Mouse (Mus musculus) gastrocnemius, postnatal 14 days (tissue): ENCODE measurements around the gene Eif1ad. TPM values are rescaled to one million over a fixed set of nuclear protein-coding genes. Genes with fewer than 3 reads are reported as not detected.

ENCODE experiments used
- DNase-seq: peaks from one replicate; pipeline ENCODE4 v3.0.0; 2021; ENCODE audit warnings: mixed read lengths
- intact Hi-C: fragments of 180-260 bp; cut with DNase I; formaldehyde crosslinking; loops from one replicate; pipeline ENCODE4 v1.15.1; 2025; ENCODE audit warnings: low total_unique reads
- total RNA-seq, 2 experiments: library from RNA; stranded (reverse); gene quantifications; 2 replicates each; pipeline ENCODE4 v1.2.3; 2021

Gene Eif1ad
- total RNA-seq, 2 experiments from 2014 or later, result 11.4 to 13.1 TPM

DNA sequence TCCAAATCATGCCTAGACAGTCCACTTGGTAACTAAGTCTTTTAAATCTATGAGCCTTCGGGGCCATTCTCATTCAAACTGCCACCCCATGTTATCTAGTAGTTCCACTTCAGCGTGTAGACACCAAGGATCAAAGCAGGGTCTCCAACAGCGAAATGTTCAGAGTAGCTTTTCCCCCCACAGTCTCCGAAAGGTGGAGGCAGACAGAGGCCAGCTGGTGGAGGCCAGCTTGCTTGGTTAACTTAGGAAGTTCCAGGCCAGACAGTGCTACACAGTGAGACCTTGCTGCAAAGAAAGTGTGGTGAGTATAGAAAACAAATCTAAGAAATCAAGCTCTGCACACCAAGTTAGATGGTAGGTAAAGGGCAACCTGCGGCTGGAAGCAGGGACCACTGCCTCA, 44.1 kb downstream of the Eif1ad start:
- no peak for DNase-seq
- intact Hi-C loops, result no loop called here

- intact Hi-C loops, result no loop called here
- no peak for DNase-seq
Observed at GRCm38 (mm10) chr19:5411961-5412360, 45.4 kb downstream of the Eif1ad start.

GRCm38 (mm10) chr19:5413840-5414239, 47.3 kb downstream of the Eif1ad start:
- no peak for DNase-seq
- intact Hi-C loops, result no loop called here

GRCm38 (mm10) chr19:5414534-5414957, 48.0 kb downstream of the Eif1ad start:
- DNase-seq, result no peak
- intact Hi-C loops, result no loop called here

- no peak for DNase-seq
- intact Hi-C loops, result no loop called here
Observed at GRCm38 (mm10) chr19:5418750-5419466, 52.4 kb downstream of the Eif1ad start.

DNA sequence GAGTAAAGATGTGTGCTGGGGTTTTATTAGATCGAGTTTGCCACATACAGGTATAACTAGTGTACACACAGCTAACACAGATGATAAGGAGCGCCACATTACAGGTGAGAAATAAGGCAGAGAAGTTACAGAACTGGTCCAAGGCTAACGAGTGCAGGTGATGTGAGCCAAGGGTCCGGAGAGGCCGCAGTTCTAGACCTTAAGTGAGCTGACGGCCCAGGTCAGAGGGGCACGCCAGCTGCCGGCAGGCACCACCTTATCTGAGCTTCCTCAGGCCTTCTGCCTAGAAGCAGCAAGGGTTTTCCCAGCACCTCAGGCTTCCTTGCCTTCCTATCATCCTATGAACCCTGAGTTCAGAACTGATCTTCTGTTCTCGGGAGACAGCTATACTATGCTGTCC, 53.1 kb downstream of the Eif1ad start:
- DNase-seq, result no peak

DNA sequence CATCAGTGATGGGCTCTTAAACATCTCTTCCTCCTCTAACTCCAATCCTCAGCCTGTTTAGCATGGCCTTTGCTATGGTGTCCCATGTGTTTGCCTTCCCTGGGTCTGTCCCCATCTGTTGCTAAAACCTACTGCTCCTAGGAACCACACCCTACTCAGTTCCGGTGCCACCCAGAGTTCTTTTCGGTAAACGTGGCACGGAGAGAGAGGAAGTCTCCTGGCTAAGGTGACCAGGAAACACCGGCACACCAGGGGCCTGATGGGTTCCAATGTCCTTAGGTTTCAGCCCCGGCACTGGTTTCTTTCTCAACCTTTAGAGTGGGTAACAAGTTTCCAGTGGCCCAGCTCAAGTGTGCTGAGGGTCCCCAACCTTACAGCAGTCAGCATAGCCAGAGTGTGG, 54.0 kb downstream of the Eif1ad start:
- no peak for DNase-seq
- intact Hi-C loops, result no loop called here

More for the DNA sequence above, 53.1 kb downstream of the Eif1ad start:
- intact Hi-C loops, result no loop called here

Other genes starting within 250 kb of the Eif1ad start
- 10 to 100 TPM; 32.1 to 34.3 TPM for gene Klc2, start 248.2 kb upstream of the Eif1ad start, total RNA-seq
- 1 to 10 TPM; 6.7 to 7.7 TPM for gene Pacs1, start 93.6 kb upstream of the Eif1ad start, total RNA-seq
- 10 to 100 TPM; 72.1 to 72.6 TPM for gene Sf3b2, start 71.3 kb upstream of the Eif1ad start, total RNA-seq
- under 1 TPM in 1 of 2 experiments, not detected in 1; 0.16 TPM for gene Gal3st3, start 68.4 kb upstream of the Eif1ad start, total RNA-seq
- gene Catsper1, start 31.0 kb upstream of the Eif1ad start, total RNA-seq, result not detected
- 1 to 10 TPM; 7.1 to 7.4 TPM for gene Cst6, start 17.2 kb upstream of the Eif1ad start, total RNA-seq
- 100 to 1,000 TPM; 123 to 126 TPM for gene Banf1, start 427 bp downstream of the Eif1ad start, total RNA-seq
- 10 to 100 TPM; 28.0 to 39.0 TPM for gene Sart1, start 22.0 kb downstream of the Eif1ad start, total RNA-seq
- gene Tsga10ip, start 35.8 kb downstream of the Eif1ad start, total RNA-seq, result under 1 TPM; 0.58 to 0.70 TPM
- gene Drap1, start 58.2 kb downstream of the Eif1ad start, total RNA-seq, result 100 to 1,000 TPM; 550 to 558 TPM
- gene AI837181, start 58.4 kb downstream of the Eif1ad start, total RNA-seq, result 10 to 100 TPM; 45.1 to 48.4 TPM
- gene Fosl1, start 80.8 kb downstream of the Eif1ad start, total RNA-seq, result not detected
- 1 to 10 TPM; 6.4 to 7.2 TPM for gene Ccdc85b, start 91.2 kb downstream of the Eif1ad start, total RNA-seq
- gene Fibp, start 93.9 kb downstream of the Eif1ad start, total RNA-seq, result 10 to 100 TPM; 42.0 to 44.8 TPM
- not detected for gene Ctsw, start 101.8 kb downstream of the Eif1ad start, total RNA-seq
- gene Efemp2, start 107.2 kb downstream of the Eif1ad start, total RNA-seq, result 10 to 100 TPM; 14.8 to 21.3 TPM
- gene Mus81, start 121.7 kb downstream of the Eif1ad start, total RNA-seq, result 10 to 100 TPM; 23.5 to 27.0 TPM
- gene Cfl1, start 123.7 kb downstream of the Eif1ad start, total RNA-seq, result 100 to 1,000 TPM; 172 to 240 TPM
- under 1 TPM; 0.41 to 0.82 TPM for gene 1700020D05Rik, start 137.0 kb downstream of the Eif1ad start, total RNA-seq
- gene Snx32, start 143.8 kb downstream of the Eif1ad start, total RNA-seq, result 1 to 10 TPM; 5.7 to 6.5 TPM
- gene Ovol1, start 193.9 kb downstream of the Eif1ad start, total RNA-seq, result not detected
- gene Ap5b1, start 201.3 kb downstream of the Eif1ad start, total RNA-seq, result 1 to 10 TPM; 1.8 to 2.4 TPM
- gene Rnaseh2c, start 235.1 kb downstream of the Eif1ad start, total RNA-seq, result 10 to 100 TPM; 39.1 to 46.1 TPM
- 10 to 100 TPM; 22.0 to 25.9 TPM for gene Kat5, start 243.5 kb downstream of the Eif1ad start, total RNA-seq